Comparison of ENCODE assay signal across 8 mouse cellular contexts in the genomic region with DNA sequence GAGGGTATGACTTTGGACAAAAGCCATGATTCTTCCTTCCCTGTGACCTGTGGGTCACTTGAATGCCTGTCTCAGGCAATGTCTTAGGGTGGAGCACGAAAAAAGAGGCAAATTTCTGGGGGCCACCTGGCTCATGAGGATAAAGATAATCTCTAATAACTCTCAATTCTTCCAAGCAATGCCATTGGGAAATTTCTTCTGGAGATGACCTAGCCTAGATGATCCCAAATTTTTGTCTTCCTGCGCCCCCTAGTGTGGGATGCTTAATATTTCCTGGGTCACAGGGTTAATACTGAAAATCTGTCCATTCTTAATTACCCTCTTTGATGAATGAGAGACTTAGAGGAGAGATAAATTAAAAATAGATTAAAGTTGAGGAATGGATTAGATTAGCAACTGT.
DNase-seq lines count a peak whose midpoint lies in the region; ATAC-seq and TF ChIP-seq lines count a peak whose summit lies in the region.

No protein-coding gene starts in this region.

- no peak for ATAC-seq in kidney, embryonic 15.5 days (replicated peaks; ENCODE audit: low FRiP score)
- peak; percentile 27 for ATAC-seq in CD4-positive, CD25-positive, alpha-beta regulatory T cell, adult 4 months
- ATAC-seq in neutrophil, adult 5-6 weeks (ENCODE audit: extremely low read depth, insufficient number of reproducible peaks, low FRiP score, poor library complexity, severe bottlenecking), result 0 out of 2 replicates have a peak, but pooled peaks have one; percentile 17

- peaks cover 11% of the 10 kb centered on the region for H3K4me1 ChIP-seq in kidney, embryonic 15.5 days

- H3K27ac ChIP-seq in kidney, embryonic 15.5 days, result no peak overlapping the region
- no peak overlapping the region for H3K27ac ChIP-seq in gastrocnemius, adult 2 months

- H3K9me3 ChIP-seq in kidney, embryonic 15.5 days (replicated peaks), result no peaks in the 10 kb centered on the region

- no peaks in the 10 kb centered on the region for H3K27me3 ChIP-seq in kidney, embryonic 15.5 days

- no peak overlapping the region for H3K9ac ChIP-seq in kidney, embryonic 15.5 days

- intact Hi-C loops in gastrocnemius, adult 2 months (cut with DNase I), result loop anchor here (10.0 kb wide), 1 partner anchor 396 kb away; no protein-coding TSS in a partner anchor

- no peaks in the 10 kb centered on the region for H3K36me3 ChIP-seq in kidney, embryonic 15.5 days

- TF ChIP-seq CTCF in gastrocnemius, adult 2 months (IDR thresholded peaks at IDR 0.05), result peak; percentile 82

- no peak overlapping the region for H3K4me2 ChIP-seq in kidney, embryonic 15.5 days

- H3K4me3 ChIP-seq in kidney, embryonic 15.5 days (replicated peaks), result no peak overlapping the region
- no peak overlapping the region for H3K4me3 ChIP-seq in gastrocnemius, adult 2 months

- WGBS in kidney, embryonic 15.5 days, result 12% methylated on average over 2 of the region's 2 CpGs
- WGBS in large intestine, adult 2 months, result 4% methylated on average over 2 of the region's 2 CpGs

- DNase-seq in kidney, adult 18-20 months, result peak; percentile 41
- peak; percentile 7 for DNase-seq in c-Kit-positive CD71-positive TER-119-positive erythroid progenitor cells, embryonic 14.5 days (ENCODE audit: low spot score)
- DNase-seq in gastrocnemius, adult 2 months, result peak; percentile 63
- peak; percentile 44 for DNase-seq in large intestine, adult 2 months (ENCODE audit: low read depth, low spot score)
- no peak for DNase-seq in ovary, adult 18-20 months (ENCODE audit: low spot score)
